8 mouse cellular contexts compared by ENCODE assay signal in the genomic region with DNA sequence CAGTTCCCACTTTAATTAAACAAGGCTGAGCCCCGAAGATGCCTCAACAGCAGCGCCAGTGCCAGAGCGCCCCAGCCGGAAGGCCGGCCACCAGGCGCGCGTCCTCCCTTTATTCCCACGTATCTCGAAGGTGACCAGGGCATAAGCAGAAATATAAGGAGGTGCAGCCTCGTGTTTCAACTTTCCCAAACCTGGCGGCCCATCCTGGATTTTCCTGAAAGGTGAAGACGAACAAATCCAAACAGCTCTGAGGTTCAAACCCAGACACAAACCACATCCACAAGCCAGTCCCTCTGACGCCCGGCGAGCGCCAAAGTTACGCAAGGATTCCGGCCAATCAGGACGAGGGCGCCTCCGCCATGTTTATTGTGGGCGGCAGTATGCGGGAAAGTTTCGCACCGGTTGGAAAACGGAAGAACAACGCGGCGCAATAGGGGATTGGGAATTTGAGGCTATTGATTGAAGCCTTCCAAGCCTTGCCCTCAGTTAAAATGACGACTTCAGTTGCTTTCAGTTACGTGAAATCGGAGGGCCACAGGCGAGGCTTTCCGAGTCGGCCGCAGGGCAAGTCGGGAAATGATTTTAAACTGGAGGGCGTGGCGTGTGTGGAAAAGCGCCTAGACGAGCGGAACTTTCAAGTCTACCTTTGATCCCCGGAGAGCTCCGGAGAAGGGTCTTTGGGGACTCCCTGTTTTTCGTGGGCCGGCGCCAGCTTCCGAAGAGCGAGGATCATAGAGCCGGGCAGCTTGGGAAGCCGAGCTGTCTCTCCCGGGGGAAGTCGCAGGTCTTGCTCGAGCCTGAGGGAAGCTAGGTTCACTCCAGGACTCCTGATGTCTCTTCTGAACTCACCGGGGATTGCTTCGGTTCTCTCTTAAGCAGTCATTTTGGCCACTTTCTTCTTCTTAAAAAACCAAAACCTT. TPM values are rescaled to one million over a fixed set of nuclear protein-coding genes. Genes with fewer than 3 reads are reported as not detected.
DNase-seq lines count a peak whose midpoint lies in the region; ATAC-seq lines count a peak whose summit lies in the region.

A gene (minus strand): TSS at position 307 of the 920 bp plus-strand sequence.
A gene (plus strand): TSS at position 362 of the 920 bp plus-strand sequence.

- no peaks in the 10 kb centered on the region for H3K9me3 ChIP-seq in heart, embryonic 14.5 days (ENCODE audit: control insufficient read depth, low read length)
- no peaks in the 10 kb centered on the region for H3K9me3 ChIP-seq in liver, embryonic 13.5 days (replicated peaks)
- no peaks in the 10 kb centered on the region for H3K9me3 ChIP-seq in stomach, embryonic 16.5 days (replicated peaks; ENCODE audit: control insufficient read depth, low read length)

- H3K27me3 ChIP-seq in heart, embryonic 14.5 days (ENCODE audit: control insufficient read depth, insufficient read depth, low read length), result no peaks in the 10 kb centered on the region
- no peaks in the 10 kb centered on the region for H3K27me3 ChIP-seq in liver, embryonic 13.5 days
- H3K27me3 ChIP-seq in stomach, embryonic 16.5 days (ENCODE audit: control insufficient read depth, insufficient read depth, low read length), result no peaks in the 10 kb centered on the region

- DNase-seq in c-Kit-negative CD71-positive TER-119-positive erythroid progenitor cells, embryonic 14.5 days (ENCODE audit: low read depth, low spot score), result peak; percentile 82
- DNase-seq in fibroblast of lung, adult 2 months (ENCODE audit: low read depth), result peak; percentile 97
- peak; percentile 97 for DNase-seq in kidney, postnatal 14 days
- peak; percentile 93 for DNase-seq in liver, embryonic 13.5 days
- DNase-seq in neural tube, embryonic 10.5 days (ENCODE audit: extremely low spot score, low spot score), result peak; percentile 91

- peak within 1 kb of the TSS; percentile 96 for H3K4me2 ChIP-seq in heart, embryonic 14.5 days (ENCODE audit: low read length)
- peak within 1 kb of the TSS; percentile 87 for H3K4me2 ChIP-seq in liver, embryonic 13.5 days
- H3K4me2 ChIP-seq in stomach, embryonic 16.5 days (ENCODE audit: low read depth, low read length), result peak within 1 kb of the TSS; percentile 76

- under 1% methylated on average over 57 of the region's 57 CpGs for WGBS in heart, embryonic 14.5 days
- WGBS in liver, embryonic 13.5 days (ENCODE audit: insufficient replicate concordance), result under 1% methylated on average over 57 of the region's 57 CpGs
- WGBS in stomach, embryonic 16.5 days, result under 1% methylated on average over 57 of the region's 57 CpGs

- ATAC-seq in CD4-positive, CD25-positive, alpha-beta regulatory T cell, adult 4 months, result peak; percentile 87
- ATAC-seq in heart, embryonic 14.5 days (ENCODE audit: insufficient number of reproducible peaks, insufficient read depth, low FRiP score, low read depth), result peak; percentile 94
- peak; percentile 93 for ATAC-seq in liver, embryonic 13.5 days (ENCODE audit: low read depth)
- ATAC-seq in stomach, embryonic 16.5 days (ENCODE audit: insufficient read depth, low FRiP score), result peak; percentile 97

- H3K27ac ChIP-seq in heart, embryonic 14.5 days (replicated peaks in 1 of 2; ENCODE audit: control insufficient read depth in 1 of 2, insufficient read depth in 1 of 2, low read depth in 2 of 2, low read length in 2 of 2), result peak within 1 kb of the TSS; percentile 53 to 66
- peak within 1 kb of the TSS; percentile 86 for H3K27ac ChIP-seq in liver, embryonic 13.5 days
- peak within 1 kb of the TSS; percentile 80 for H3K27ac ChIP-seq in stomach, embryonic 16.5 days (ENCODE audit: low read length)

- peaks cover 7% of the 10 kb centered on the region for H3K36me3 ChIP-seq in heart, embryonic 14.5 days (ENCODE audit: control insufficient read depth, insufficient read depth, low read length)
- H3K36me3 ChIP-seq in liver, embryonic 13.5 days, result peaks cover 22% of the 10 kb centered on the region
- no peaks in the 10 kb centered on the region for H3K36me3 ChIP-seq in stomach, embryonic 16.5 days (ENCODE audit: control insufficient read depth, insufficient read depth, low read length)

- peaks cover 7 to 24% of the 10 kb centered on the region in 2 experiments for H3K4me1 ChIP-seq in heart, embryonic 14.5 days (ENCODE audit: control insufficient read depth in 2 of 2, insufficient read depth in 2 of 2, low read length in 2 of 2)
- H3K4me1 ChIP-seq in liver, embryonic 13.5 days (replicated peaks), result peaks cover 42% of the 10 kb centered on the region
- H3K4me1 ChIP-seq in stomach, embryonic 16.5 days (ENCODE audit: control insufficient read depth, insufficient read depth, low read length), result peaks cover 18% of the 10 kb centered on the region

- peak within 1 kb of the TSS; percentile 90 for H3K9ac ChIP-seq in heart, embryonic 14.5 days (ENCODE audit: low read length)
- H3K9ac ChIP-seq in liver, embryonic 13.5 days, result peak within 1 kb of the TSS; percentile 91
- peak within 1 kb of the TSS; percentile 86 for H3K9ac ChIP-seq in stomach, embryonic 16.5 days (ENCODE audit: low read length)

- H3K4me3 ChIP-seq in heart, embryonic 14.5 days (ENCODE audit: control insufficient read depth in 1 of 2, insufficient read depth in 1 of 2, low read depth in 1 of 2, low read length in 2 of 2), result peak within 1 kb of the TSS; percentile 86 to 87
- peak within 1 kb of the TSS; percentile 87 for H3K4me3 ChIP-seq in liver, embryonic 13.5 days (replicated peaks)
- H3K4me3 ChIP-seq in stomach, embryonic 16.5 days (replicated peaks; ENCODE audit: low read length), result peak within 1 kb of the TSS; percentile 88

RNA-seq across cellular contexts. Expression of the first gene that starts in this region (rescaled TPM):
- 10 to 100 TPM; 11.3 to 25.7 TPM for polyA plus RNA-seq in CD4-positive, CD25-positive, alpha-beta regulatory T cell, adult 4 months (2017; shearing (Covaris generic))
- 27.4 and 34.0 TPM in 2 replicates for polyA plus RNA-seq in heart, embryonic 14.5 days (2014; fragmentation: Nextera tagmentation; extraction: Ambion mirVana)
- polyA plus RNA-seq in liver, embryonic 13.5 days (2015; fragmentation: Nextera tagmentation; extraction: Ambion mirVana), result 40.7 and 49.0 TPM in 2 replicates
- polyA plus RNA-seq in stomach, embryonic 16.5 days (2015; fragmentation: Nextera tagmentation; extraction: Ambion mirVana), result 31.1 and 34.0 TPM in 2 replicates

RNA-seq across cellular contexts. Expression of the second gene that starts in this region (rescaled TPM):
- 10 to 100 TPM; 17.1 to 18.1 TPM for polyA plus RNA-seq in CD4-positive, CD25-positive, alpha-beta regulatory T cell, adult 4 months (2017; shearing (Covaris generic))
- polyA plus RNA-seq in heart, embryonic 14.5 days (2014; fragmentation: Nextera tagmentation; extraction: Ambion mirVana), result 16.6 and 19.0 TPM in 2 replicates
- polyA plus RNA-seq in liver, embryonic 13.5 days (2015; fragmentation: Nextera tagmentation; extraction: Ambion mirVana), result 35.3 and 39.8 TPM in 2 replicates
- polyA plus RNA-seq in stomach, embryonic 16.5 days (2015; fragmentation: Nextera tagmentation; extraction: Ambion mirVana), result 22.6 and 26.3 TPM in 2 replicates

Comparison
In these comparisons a context has a peak if more than half of its experiments do, and no peak if none do; other contexts are left out.
1. Peak in every context shown above with its lines: DNase-seq, ATAC-seq, H3K4me3 ChIP-seq and H3K27ac ChIP-seq.